Mouse (Mus musculus) hindbrain, postnatal 0 days (tissue): Measurements from ENCODE around the gene Sox15. TPM values are rescaled to one million over a fixed set of nuclear protein-coding genes. Genes with fewer than 3 reads are reported as not detected.
A peak's percentile ranks its signal among the peaks of the same experiment; 100 is the strongest.

ENCODE experiments used
- ATAC-seq: fragments of 200-750 bp; cut with Nextera tagmentation; 2 replicates; pipeline ENCODE4 v1.8.0; 2017; ENCODE audit warnings: mild to moderate bottlenecking, moderate TSS enrichment, moderate library complexity
- DNase-seq: peaks from one replicate; pipeline ENCODE4 v3.0.0-alpha.2; 2015; ENCODE audit warnings: low spot score
- H3K27ac ChIP-seq: fragments of 300-500 bp; sonication (generic); 2 replicates; pipeline ENCODE4 v1.5.1; 2014; ENCODE audit warnings: mild to moderate bottlenecking
- H3K27me3 ChIP-seq: fragments of 300-500 bp; sonication (generic); 2 replicates; pipeline ENCODE4 v1.6.1; 2014; ENCODE audit warnings: low read length, mixed read lengths; ENCODE audit not compliant: insufficient read depth
- H3K36me3 ChIP-seq: fragments of 300-500 bp; sonication (generic); 2 replicates; pipeline ENCODE4 v1.6.1; 2014; ENCODE audit warnings: low read length, mixed read lengths; ENCODE audit not compliant: insufficient read depth
- H3K4me1 ChIP-seq: fragments of 300-500 bp; sonication (generic); 2 replicates; pipeline ENCODE4 v1.6.1; 2014; ENCODE audit warnings: antibody characterized with exemption, low read length, mixed read lengths; ENCODE audit not compliant: insufficient read depth
- H3K4me2 ChIP-seq: fragments of 300-500 bp; sonication (generic); 2 replicates; pipeline ENCODE4 v1.6.1; 2014; ENCODE audit warnings: low read depth, mild to moderate bottlenecking, low read length, moderate library complexity, mixed read lengths
- H3K4me3 ChIP-seq: fragments of 300-500 bp; sonication (generic); 2 replicates; pipeline ENCODE4 v1.5.1; 2014; ENCODE audit warnings: low read length
- H3K9ac ChIP-seq: fragments of 300-500 bp; sonication (generic); replicated peaks from 2 replicates; pipeline ENCODE4 v1.6.1; 2014; ENCODE audit warnings: mild to moderate bottlenecking, low read length, moderate library complexity, mixed read lengths
- H3K9me3 ChIP-seq: fragments of 300-500 bp; sonication (generic); 2 replicates; pipeline ENCODE4 v1.6.1; 2016; ENCODE audit warnings: low read length, mixed read lengths
- CTCF ChIP-seq: IDR thresholded peaks from 2 replicates; pipeline ENCODE4 v1.5.1; 2016; ENCODE audit warnings: antibody characterized with exemption, control low read depth, low read depth
- WGBS: fragments of 180-500 bp; shearing (Covaris S2); extraction: QIAGEN DNeasy Blood & Tissue Kit; methylation state at CpG from one replicate; pipeline ENCODE4 v1.1.7; 2014; 5-methylcytosine and 5-hydroxymethylcytosine counted together
- polyA plus RNA-seq: library from polyadenylated mRNA; unstranded; fragments of >200 nt; fragmentation: Nextera tagmentation; extraction: Ambion mirVana; gene quantifications from 2 replicates; pipeline ENCODE4 v1.2.1, GENCODE M21; 2015
- total RNA-seq: library from RNA; depleted of rRNA; stranded (reverse); fragments of >200 nt; gene quantifications from 2 replicates; pipeline ENCODE4 v1.2.3, GENCODE M21; 2014; rRNA removed

Sox15 gene
- total RNA-seq (not detected in 2 replicates), polyA plus RNA-seq (0.35 and 0.40 TPM in 2 replicates)

DNA sequence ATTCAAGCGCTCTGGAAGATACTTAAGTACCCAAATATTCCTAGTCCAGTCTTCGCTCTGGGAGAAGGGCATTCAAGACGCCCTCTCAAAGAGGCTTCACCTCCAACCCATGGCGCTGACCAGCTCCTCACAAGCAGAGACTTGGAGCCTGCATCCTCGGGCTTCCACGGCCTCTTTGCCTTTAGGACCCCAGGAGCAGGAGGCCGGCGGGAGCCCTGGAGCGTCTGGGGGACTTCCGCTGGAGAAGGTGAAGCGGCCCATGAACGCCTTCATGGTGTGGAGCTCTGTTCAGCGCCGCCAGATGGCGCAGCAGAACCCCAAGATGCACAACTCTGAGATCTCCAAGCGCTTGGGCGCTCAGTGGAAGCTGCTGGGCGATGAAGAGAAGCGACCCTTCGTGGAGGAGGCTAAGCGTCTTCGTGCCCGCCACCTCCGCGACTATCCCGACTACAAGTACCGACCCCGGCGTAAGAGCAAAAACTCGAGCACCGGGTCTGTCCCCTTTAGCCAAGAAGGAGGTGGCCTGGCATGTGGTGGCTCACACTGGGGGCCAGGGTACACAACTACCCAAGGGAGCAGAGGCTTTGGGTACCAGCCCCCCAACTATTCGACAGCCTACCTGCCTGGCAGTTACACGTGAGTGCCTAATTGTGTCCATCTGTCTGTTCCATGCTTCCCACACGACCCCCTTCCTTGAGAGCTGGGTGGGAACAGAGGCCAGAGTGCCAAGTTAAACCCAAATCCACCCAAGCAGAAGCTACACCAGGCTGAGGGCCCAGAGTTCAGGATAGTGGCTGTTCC lies at the start of gene Sox15:
Gene Sox15, plus strand, starts transcription at position 51 of the 801 bp plus-strand sequence.
- Histone ChIP-seq H3K27me3 (no peaks in the 10 kb centered on the region), H3K4me3 (no peak within 1 kb of the TSS), H3K4me2 (peak within 1 kb of the TSS; percentile 36; the same call in 1 of the 2 replicates), H3K9ac (no peak within 1 kb of the TSS), H3K4me1 (no peaks in the 10 kb centered on the region), H3K27ac (no peak within 1 kb of the TSS), H3K36me3 (peaks cover 41% of the 10 kb centered on the region), H3K9me3 (no peaks in the 10 kb centered on the region)
- TF ChIP-seq CTCF = peak; percentile 89
- ATAC-seq (peak; percentile 67), DNase-seq (peak; percentile 87)
- 20% methylated on average over 34 of the region's 34 CpGs for WGBS

DNA sequence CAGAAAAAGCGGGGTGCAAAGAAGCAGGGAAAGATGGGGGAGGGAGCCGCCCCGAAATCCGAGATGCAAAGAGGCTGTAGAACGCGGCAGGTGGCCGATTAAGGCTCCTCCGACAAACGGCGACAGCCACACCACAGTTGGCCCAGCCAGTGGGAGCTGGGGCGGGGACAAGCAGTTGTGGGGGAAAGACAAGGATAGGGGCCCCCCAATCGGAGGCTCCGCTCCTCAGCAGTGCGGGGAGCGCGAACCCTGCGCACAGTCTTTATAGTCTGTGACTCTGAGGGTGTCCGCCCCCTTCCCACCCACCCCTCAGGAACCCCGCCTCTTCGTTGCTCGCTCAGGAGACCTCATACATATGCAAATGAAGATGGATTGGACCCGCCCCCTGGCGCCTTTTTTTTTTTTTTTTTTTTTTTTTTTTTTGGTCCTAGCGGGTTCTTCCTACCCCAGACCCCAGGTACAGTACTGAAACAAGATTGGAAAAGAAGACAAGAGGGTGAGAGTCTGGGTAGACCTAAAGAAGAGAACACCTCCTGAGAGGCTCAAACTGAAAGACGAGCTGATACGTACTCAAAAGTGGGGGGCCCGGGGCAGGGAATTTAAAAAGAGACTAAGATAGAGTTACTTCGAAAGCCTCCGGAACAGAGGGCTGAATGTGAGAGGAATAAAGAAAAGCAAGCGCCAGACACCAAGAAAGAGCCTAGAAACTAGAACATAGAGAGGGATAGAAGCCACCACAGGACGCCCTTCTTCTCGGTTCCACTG lies 49.2 kb upstream of the Sox15 start, which contains the start of gene Atp1b2:
Gene Atp1b2, minus strand, starts transcription at position 217 of the 765 bp plus-strand sequence.
- peak within 1 kb of the TSS; percentile 95 for H3K27ac ChIP-seq
- H3K4me1 ChIP-seq = peaks cover 20% of the 10 kb centered on the region
- peak within 1 kb of the TSS; percentile 95 for H3K4me3 ChIP-seq
- no peaks in the 10 kb centered on the region for H3K9me3 ChIP-seq
- H3K36me3 ChIP-seq = peaks cover 8% of the 10 kb centered on the region; the same call in 1 of the 2 replicates
- WGBS = 3% methylated on average over 32 of the region's 32 CpGs
- DNase-seq = peak; percentile 95
- peak; percentile 94 for ATAC-seq
- H3K27me3 ChIP-seq = no peaks in the 10 kb centered on the region
- peak within 1 kb of the TSS; percentile 72 for H3K4me2 ChIP-seq
- H3K9ac ChIP-seq = peak within 1 kb of the TSS; percentile 95
- no peak for TF ChIP-seq CTCF

DNA sequence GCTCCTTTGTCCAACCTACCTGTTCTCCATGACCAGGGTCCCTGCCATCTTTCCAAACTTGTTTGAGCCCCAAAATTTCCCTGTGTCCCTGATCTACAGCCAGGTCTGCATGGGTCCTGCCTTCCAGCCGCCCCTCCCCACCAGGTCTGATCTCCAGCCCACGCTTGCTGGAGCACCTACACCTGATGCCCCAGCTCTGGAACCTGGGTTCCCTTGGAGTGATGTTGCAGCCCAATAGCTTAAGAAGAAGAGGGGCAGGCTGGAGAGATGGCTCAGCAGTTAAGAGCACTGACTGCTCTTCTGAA lies 48.7 kb upstream of the Sox15 start:
- Histone ChIP-seq H3K9ac (peak overlapping the region; percentile 95; the same call in 1 of the 2 replicates), H3K27me3 (no peaks in the 10 kb centered on the region), H3K36me3 (peaks cover 8% of the 10 kb centered on the region; the same call in 1 of the 2 replicates), H3K4me1 (peaks cover 19% of the 10 kb centered on the region), H3K9me3 (no peaks in the 10 kb centered on the region), H3K4me3 (peak overlapping the region; percentile 95), H3K27ac (peak overlapping the region; percentile 65), H3K4me2 (peak overlapping the region; percentile 72)
- DNase-seq (no peak), ATAC-seq (no peak)
- 58% methylated on average over 2 of the region's 2 CpGs for WGBS
- TF ChIP-seq CTCF = no peak

DNA sequence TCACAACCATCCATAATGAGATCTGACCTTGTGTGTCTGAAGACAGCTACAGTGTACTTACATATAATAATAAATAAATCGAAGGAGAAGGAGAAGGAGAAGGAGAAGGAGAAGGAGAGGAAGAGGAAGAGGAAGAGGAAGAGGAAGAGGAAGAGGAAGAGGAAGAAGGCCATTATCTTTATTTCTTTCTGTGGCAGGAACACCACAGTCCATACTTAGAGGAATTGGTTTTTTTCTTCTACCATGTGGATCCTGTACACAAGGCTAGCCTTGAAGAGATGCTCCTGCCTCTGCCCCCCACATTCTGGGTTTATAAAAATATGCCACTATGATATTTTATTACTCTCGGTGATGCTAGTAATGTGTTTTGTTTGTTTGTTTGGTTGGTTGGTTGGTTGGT lies 48.3 kb upstream of the Sox15 start:
- H3K9me3 ChIP-seq = no peaks in the 10 kb centered on the region
- H3K4me1 ChIP-seq = peaks cover 16% of the 10 kb centered on the region
- DNase-seq = no peak
- H3K36me3 ChIP-seq = peaks cover 5% of the 10 kb centered on the region; the same call in 1 of the 2 replicates
- no peaks in the 10 kb centered on the region for H3K27me3 ChIP-seq
- ATAC-seq = no peak
- no peak overlapping the region for H3K4me2 ChIP-seq
- no peak overlapping the region for H3K4me3 ChIP-seq
- no peak overlapping the region for H3K27ac ChIP-seq
- TF ChIP-seq CTCF = no peak
- H3K9ac ChIP-seq = no peak overlapping the region
- 85% methylated on average over 2 of the region's 2 CpGs for WGBS

DNA sequence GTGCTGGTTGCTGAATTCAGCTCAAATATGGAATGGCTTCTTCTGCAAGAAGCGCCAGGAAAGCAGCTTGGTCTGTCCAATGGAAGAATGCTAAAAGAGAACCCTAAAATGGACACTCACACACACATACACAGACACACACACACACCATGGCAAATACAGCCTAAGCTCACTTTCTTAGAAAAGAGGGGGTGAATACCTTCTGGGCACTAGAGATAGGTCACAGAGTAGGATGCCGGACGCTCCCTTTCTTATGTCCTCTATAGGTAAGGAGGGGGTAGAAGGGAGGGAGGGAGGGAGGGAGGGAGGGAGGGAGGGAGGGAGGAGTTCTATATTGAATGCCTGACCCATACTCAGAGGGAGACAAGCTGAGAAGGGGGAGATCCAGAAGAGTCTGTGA lies 46.6 kb upstream of the Sox15 start:
- no peak for ATAC-seq
- Histone ChIP-seq H3K4me3 (no peak overlapping the region), H3K27me3 (no peaks in the 10 kb centered on the region), H3K4me2 (no peak overlapping the region), H3K27ac (no peak overlapping the region), H3K36me3 (no peaks in the 10 kb centered on the region), H3K4me1 (peaks cover 8% of the 10 kb centered on the region; the same call in 1 of the 2 replicates), H3K9ac (no peak overlapping the region), H3K9me3 (no peaks in the 10 kb centered on the region)
- DNase-seq = no peak
- no peak for TF ChIP-seq CTCF
- WGBS = 77% methylated on average over 3 of the region's 3 CpGs

DNA sequence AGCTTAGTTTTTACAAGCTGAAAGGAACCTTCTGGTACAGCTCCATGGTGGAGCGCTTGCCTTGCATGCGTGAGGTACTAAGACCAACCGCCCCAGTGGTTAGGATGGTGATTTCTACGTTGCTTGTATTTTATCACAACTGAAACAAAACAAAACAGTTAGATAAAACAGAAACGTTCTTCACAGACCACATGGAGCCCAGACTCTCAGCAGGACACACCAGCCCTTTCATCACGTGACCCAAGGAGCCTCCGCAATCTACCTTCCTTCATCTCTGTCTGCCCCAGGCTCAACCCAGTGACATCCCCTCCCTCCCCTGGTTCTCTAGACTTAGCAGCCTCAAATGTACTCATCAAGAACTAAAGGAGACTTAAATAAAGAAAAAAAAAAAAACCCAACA lies 45.7 kb upstream of the Sox15 start:
- 60% methylated on average over 7 of the region's 7 CpGs for WGBS
- no peak overlapping the region for H3K4me3 ChIP-seq
- 0 out of 2 replicates have a peak, but pooled peaks cover 3% of the 10 kb centered on the region for H3K4me1 ChIP-seq
- no peaks in the 10 kb centered on the region for H3K36me3 ChIP-seq
- H3K27me3 ChIP-seq = no peaks in the 10 kb centered on the region
- no peaks in the 10 kb centered on the region for H3K9me3 ChIP-seq
- no peak for DNase-seq
- no peak for TF ChIP-seq CTCF
- no peak overlapping the region for H3K9ac ChIP-seq
- no peak overlapping the region for H3K27ac ChIP-seq
- ATAC-seq = no peak
- no peak overlapping the region for H3K4me2 ChIP-seq
